Mouse (Mus musculus): ENCODE data around the gene Znhit2.

DNA sequence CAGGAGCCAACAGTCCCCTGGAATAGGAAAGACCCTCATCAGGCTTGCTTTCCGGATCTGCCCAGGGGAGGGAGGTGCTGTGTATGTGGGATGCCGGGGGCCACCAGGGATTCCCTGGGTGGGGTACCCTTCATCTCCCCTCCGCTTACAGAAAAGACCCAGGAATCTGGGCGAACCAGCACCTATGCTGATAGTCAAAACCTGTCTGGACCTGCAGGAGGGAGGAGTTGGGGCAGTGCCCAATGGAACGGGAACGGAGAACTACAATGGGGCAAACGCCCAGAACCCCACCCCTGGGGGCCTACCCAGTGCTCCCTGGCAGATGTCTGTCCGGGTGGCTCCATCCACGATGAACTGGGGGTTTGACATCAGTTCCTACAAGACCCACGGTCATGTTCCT lies 47.3 kb upstream of the Znhit2 start:
- TF ChIP-seq CTCF (IDR thresholded peaks at IDR 0.05; ENCODE audit: extremely low read depth, insufficient read depth, insufficient read length, insufficient replicate concordance) (no peak), POLR2A (IDR thresholded peaks at IDR 0.05; ENCODE audit: low read depth, low read length) (no peak)
